Mouse (Mus musculus) right cerebral cortex, postnatal 14 days (tissue): ENCODE measurements around the gene Nrip1.

Source experiments
- DNase-seq: peaks from one replicate; pipeline ENCODE4 v3.0.0; 2022

Nrip1 gene

GRCm38 (mm10) chr16:76265301-76265700 lies 108.3 kb downstream of the Nrip1 start:
- no peak for DNase-seq

- DNase-seq = no peak
Measured at GRCm38 (mm10) chr16:76263393-76263792, 110.2 kb downstream of the Nrip1 start.

GRCm38 (mm10) chr16:76260296-76260695 lies 113.3 kb downstream of the Nrip1 start:
- DNase-seq = no peak

GRCm38 (mm10) chr16:76251826-76252225 lies 121.8 kb downstream of the Nrip1 start:
- DNase-seq = no peak

GRCm38 (mm10) chr16:76249345-76250091 lies 124.1 kb downstream of the Nrip1 start:
- DNase-seq = no peak

GRCm38 (mm10) chr16:76242850-76243249 lies 130.8 kb downstream of the Nrip1 start:
- no peak for DNase-seq

GRCm38 (mm10) chr16:76241266-76241665 lies 132.4 kb downstream of the Nrip1 start:
- no peak for DNase-seq

- no peak for DNase-seq
Measured at GRCm38 (mm10) chr16:76239353-76239752, 134.3 kb downstream of the Nrip1 start.

GRCm38 (mm10) chr16:76238784-76239183 lies 134.8 kb downstream of the Nrip1 start:
- DNase-seq = no peak
